ENCODE assay signal across 7 mouse cellular contexts in genomic region chr11:109649975-109650701, GRCm38 (mm10). TPM values are rescaled to one million over a fixed set of nuclear protein-coding genes. Genes with fewer than 3 reads are reported as not detected.
DNase-seq lines count a peak whose midpoint lies in the region; ATAC-seq and TF ChIP-seq lines count a peak whose summit lies in the region.

No protein-coding gene starts in this region.

- peak overlapping the region; percentile 95 for H3K4me2 ChIP-seq in intestine, postnatal 0 days (replicated peaks; ENCODE audit: low read depth)
- peak overlapping the region; percentile 88 for H3K4me2 ChIP-seq in midbrain, embryonic 11.5 days

- H3K27ac ChIP-seq in intestine, postnatal 0 days (ENCODE audit: low read depth, low read length): peak overlapping the region; percentile 98; the same call in 1 of the 2 replicates
- peak overlapping the region; percentile 94 for H3K27ac ChIP-seq in midbrain, embryonic 11.5 days (ENCODE audit: low read depth, low read length)

- peaks cover 12% of the 10 kb centered on the region; the same call in 1 of the 2 replicates for H3K36me3 ChIP-seq in intestine, postnatal 0 days (ENCODE audit: control insufficient read depth, insufficient read depth)
- H3K36me3 ChIP-seq in midbrain, embryonic 11.5 days (ENCODE audit: control insufficient read depth, insufficient read depth, low read length): no peaks in the 10 kb centered on the region; the same call in 1 of the 2 replicates

- no peak for TF ChIP-seq CTCF in intestine, postnatal 0 days (IDR thresholded peaks at IDR 0.05; ENCODE audit: low read depth)

- 3% methylated on average over 31 of the region's 31 CpGs for WGBS in intestine, postnatal 0 days
- 2% methylated on average over 31 of the region's 31 CpGs for WGBS in midbrain, embryonic 11.5 days

- H3K27me3 ChIP-seq in intestine, postnatal 0 days (replicated peaks; ENCODE audit: control insufficient read depth, insufficient read depth, low read length): no peaks in the 10 kb centered on the region
- no peaks in the 10 kb centered on the region; the same call in 1 of the 2 replicates for H3K27me3 ChIP-seq in midbrain, embryonic 11.5 days (ENCODE audit: control insufficient read depth, insufficient read depth, low read length)

- H3K9me3 ChIP-seq in intestine, postnatal 0 days (ENCODE audit: control insufficient read depth): no peaks in the 10 kb centered on the region
- H3K9me3 ChIP-seq in midbrain, embryonic 11.5 days (ENCODE audit: control insufficient read depth, low read length): no peaks in the 10 kb centered on the region

- H3K4me1 ChIP-seq in intestine, postnatal 0 days (replicated peaks; ENCODE audit: control insufficient read depth, insufficient read depth, low read length): 0 out of 2 replicates have a peak, but pooled peaks cover 5% of the 10 kb centered on the region
- H3K4me1 ChIP-seq in midbrain, embryonic 11.5 days (ENCODE audit: control insufficient read depth, insufficient read depth, low read length): peaks cover 15% of the 10 kb centered on the region

- intact Hi-C loops in left cerebral cortex, postnatal 4 days (cut with DNase I): no loop called here

- peak overlapping the region; percentile 95 for H3K4me3 ChIP-seq in intestine, postnatal 0 days (ENCODE audit: low read depth, low read length)
- H3K4me3 ChIP-seq in midbrain, embryonic 11.5 days (ENCODE audit: low read depth, low read length): peak overlapping the region; percentile 99

- peak; percentile 32 for ATAC-seq in intestine, postnatal 0 days
- peak; percentile 83 for ATAC-seq in midbrain, embryonic 11.5 days (ENCODE audit: low FRiP score)

- DNase-seq in adrenal gland, adult 18-20 months (ENCODE audit: low spot score in 2 of 2): peak; percentile 65 to 71
- DNase-seq in embryo, embryonic 11.5 days (ENCODE audit: low read depth, low spot score): peak; percentile 68
- DNase-seq in gastrocnemius, postnatal 4 days (ENCODE audit: low spot score in 2 of 2): peak; percentile 45 to 77
- DNase-seq in left cerebral cortex, postnatal 4 days: peak; percentile 87
- DNase-seq in midbrain, embryonic 11.5 days (ENCODE audit: low spot score, missing footprints): peak; percentile 97
- DNase-seq in skeletal muscle tissue, adult 2 months (ENCODE audit: low read depth, low spot score): peak; percentile 68

- peak overlapping the region; percentile 96 for H3K9ac ChIP-seq in intestine, postnatal 0 days (ENCODE audit: low read depth, low read length)
- H3K9ac ChIP-seq in midbrain, embryonic 11.5 days (ENCODE audit: low read length): peak overlapping the region; percentile 97

RNA-seq across cellular contexts. Expression of gene Prkar1a, which starts 0.9 kb away (rescaled TPM):
- 100 to 1,000 TPM; 376 to 457 TPM for total RNA-seq in adrenal gland, adult 18-20 months (2021)
- 100 to 1,000 TPM; 380 to 385 TPM for total RNA-seq in gastrocnemius, postnatal 4 days (2021)
- 180 and 188 TPM in 2 replicates for polyA plus RNA-seq in intestine, postnatal 0 days (2015; fragmentation: Nextera tagmentation; extraction: Ambion mirVana)
- total RNA-seq in left cerebral cortex, postnatal 4 days (2021): 100 to 1,000 TPM; 334 to 356 TPM
- polyA plus RNA-seq in midbrain, embryonic 11.5 days (2014; fragmentation: Nextera tagmentation; extraction: Ambion mirVana): 435 and 478 TPM in 2 replicates

RNA-seq across cellular contexts. Expression of gene Wipi1, which starts 38.4 kb away (rescaled TPM):
- total RNA-seq in adrenal gland, adult 18-20 months (2021): 10 to 100 TPM; 18.1 to 28.9 TPM
- 10 to 100 TPM; 71.1 to 86.4 TPM for total RNA-seq in gastrocnemius, postnatal 4 days (2021)
- 28.2 and 30.4 TPM in 2 replicates for polyA plus RNA-seq in intestine, postnatal 0 days (2015; fragmentation: Nextera tagmentation; extraction: Ambion mirVana)
- total RNA-seq in left cerebral cortex, postnatal 4 days (2021): 10 to 100 TPM; 14.1 TPM
- 11.1 and 12.4 TPM in 2 replicates for polyA plus RNA-seq in midbrain, embryonic 11.5 days (2014; fragmentation: Nextera tagmentation; extraction: Ambion mirVana)

Comparison
In these comparisons a context has a peak if more than half of its experiments do, and no peak if none do; other contexts are left out.
1. Peak in every context shown above with its lines: DNase-seq, ATAC-seq, H3K4me3 ChIP-seq and H3K27ac ChIP-seq.